Mouse (Mus musculus) layer of hippocampus, postnatal 25 days (tissue): ENCODE measurements around the gene Slc7a7. TPM values are rescaled to one million over a fixed set of nuclear protein-coding genes. Genes with fewer than 3 reads are reported as not detected.

ENCODE experiments used
- DNase-seq, 2 experiments: peaks; one replicate each; pipeline ENCODE4 v3.0.0; 2022; ENCODE audit warnings: mixed read lengths in 2 of 2, low spot score in 1 of 2; ENCODE audit errors: extremely low spot score in 1 of 2
- total RNA-seq, 2 experiments: library from RNA; stranded (reverse); gene quantifications; 2 replicates each; pipeline ENCODE4 v1.2.3; 2021

Gene Slc7a7
- total RNA-seq, 2 experiments from 2014 or later: 1.5 to 1.9 TPM

DNA sequence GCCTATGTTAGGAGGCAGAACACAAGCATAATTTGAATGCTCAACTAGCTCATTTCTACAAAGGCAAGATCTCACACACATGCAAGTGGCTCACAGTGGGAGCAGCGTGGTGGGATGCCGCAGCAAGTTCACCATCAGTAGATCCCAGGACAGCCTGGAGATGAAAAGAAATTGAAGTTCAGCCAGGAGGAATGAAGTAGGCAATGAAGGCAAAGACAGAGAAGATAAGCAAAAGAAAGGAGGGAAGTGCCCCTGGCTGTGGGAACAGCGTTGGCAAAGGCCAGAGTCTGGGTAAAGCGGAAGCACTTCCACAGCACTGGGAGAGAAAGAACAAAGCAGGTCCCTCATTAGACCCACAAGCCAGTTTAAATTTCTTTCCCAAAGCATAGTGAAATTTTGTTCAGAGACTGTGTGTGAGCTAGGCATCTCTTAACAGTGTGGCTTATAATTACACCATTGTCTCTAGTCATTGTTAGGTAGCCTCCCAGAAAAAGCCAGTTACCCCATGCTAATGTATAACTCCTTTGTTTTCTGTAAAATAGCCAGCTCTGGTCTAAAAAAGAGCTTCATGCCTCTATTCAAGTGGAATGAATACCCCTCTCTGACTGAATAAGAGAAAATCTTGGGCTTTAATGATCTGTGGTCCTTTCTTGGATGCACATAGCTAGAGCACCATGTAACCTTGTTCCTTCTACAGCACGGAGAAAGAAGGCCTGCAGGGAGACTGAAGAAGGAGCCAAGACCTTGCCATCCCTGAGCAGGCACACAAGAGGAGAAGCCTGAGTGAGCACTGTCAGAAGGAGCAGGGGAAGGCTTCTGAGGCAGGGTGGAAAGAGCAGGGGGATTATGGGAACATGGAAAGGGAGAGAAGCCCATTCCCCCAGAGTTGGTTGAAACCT lies 85.2 kb downstream of the Slc7a7 start:
- DNase-seq: no peak

DNA sequence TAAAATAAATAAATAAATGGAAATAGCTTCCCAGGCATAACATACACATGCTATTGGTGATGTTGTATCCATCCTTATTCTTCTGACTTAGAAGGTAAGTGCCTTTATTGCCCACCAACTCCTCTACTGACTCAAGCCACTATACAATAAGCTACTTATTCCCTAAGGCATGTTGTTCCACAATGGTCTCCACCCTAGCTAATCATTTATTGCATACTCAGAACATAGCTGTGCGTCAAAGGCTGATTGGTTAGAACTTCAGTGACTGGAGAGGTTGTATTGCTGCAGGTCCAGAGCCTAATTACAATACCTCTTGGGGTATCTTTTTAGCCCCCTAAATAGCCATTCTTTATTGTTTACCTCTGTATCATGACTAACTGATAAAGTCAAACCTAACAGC lies 86.4 kb downstream of the Slc7a7 start:
- DNase-seq: no peak

DNA sequence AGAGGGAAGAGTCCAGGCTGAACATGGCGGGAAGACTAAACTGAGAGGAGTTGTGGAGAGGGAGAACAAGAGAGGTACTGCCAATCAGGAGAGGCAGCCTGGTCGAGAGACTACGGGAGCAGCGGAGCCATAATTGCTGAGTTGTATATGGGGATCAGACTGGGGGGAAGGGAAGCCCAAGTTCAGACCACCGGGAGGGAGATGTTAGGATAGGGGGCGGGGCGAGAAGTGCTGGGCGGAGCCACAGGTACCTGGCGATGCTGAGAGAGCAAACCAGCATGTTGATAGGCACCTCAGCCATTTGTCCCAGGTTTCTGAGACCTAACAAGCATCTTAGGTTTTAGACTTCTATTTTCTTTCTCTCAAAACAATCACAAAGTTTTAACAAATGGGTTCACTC lies 88.4 kb downstream of the Slc7a7 start:
- DNase-seq: no peak

DNA sequence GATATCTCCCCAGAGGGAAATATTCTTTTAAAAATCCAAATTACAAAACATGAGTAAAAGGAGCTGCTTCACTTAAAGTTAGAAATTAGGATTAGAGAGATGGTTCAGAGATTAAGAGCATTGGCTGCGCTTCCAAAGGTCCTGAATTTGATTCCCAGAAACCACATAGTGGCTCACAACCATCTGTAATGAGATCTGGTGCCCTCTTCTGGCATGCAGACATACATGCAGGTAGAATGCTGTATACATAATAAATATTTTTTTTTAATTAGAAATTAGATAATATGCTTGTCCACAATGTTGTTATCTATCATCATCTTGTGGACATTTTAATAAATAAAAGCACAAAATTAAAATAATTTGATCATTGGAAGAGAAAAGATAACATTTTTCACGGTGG lies 89.0 kb downstream of the Slc7a7 start:
- no peak for DNase-seq

DNA sequence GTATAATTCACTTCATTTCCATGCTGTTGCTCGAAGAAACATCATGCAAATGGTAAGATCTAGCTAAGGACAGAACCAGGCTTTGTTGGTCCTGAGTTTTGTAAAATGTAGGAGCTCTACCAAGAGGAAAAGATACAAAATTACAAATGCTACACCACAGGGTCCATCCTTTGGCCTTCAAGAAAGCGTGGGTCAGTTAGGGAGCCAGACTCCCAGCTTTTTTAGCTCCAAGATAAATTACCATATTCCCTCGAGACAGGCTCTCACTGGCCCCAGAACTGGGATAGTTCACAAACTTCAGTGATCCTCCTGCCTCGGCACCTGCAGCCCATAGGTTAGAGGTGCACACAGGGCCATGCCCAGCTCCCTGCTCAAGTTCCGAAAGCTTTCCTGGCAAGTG lies 93.1 kb downstream of the Slc7a7 start:
- no peak for DNase-seq

DNA sequence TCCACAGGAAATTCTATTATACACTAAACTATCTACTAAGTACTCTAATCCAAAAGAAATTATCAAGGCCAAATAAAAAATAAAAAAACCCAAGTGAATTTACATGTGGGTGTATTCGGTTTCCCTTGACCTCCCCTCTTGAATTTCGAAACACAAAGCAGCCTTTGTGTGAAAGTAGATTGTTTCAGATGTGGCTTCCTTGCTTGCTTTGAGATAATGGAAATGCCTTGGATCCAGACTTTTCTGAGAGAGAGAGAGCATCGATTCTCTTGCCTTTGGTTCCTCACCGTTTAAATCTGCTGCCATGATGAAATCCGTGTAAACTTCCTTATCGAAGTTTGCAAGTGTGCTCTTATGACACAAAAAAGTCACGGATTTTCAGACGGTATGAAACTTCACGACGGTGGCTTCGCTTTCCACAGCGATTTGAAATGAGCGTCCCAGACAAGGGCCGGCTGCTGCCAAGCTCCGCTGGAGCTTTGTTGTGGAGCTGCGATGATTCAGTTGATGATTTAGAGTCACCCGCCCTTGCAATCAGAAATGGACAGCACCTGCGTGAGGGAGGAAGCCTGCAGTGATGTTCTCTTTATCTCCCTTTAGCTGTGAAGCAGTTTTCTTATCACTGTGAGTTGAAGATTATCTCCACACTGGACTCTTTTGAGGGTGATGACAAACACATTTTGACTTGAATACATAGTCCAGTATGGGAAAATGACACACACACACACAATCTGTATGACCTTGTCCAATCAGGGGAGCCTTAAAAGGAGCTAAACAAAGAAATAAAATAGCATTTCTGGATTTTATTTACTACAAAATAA lies 95.8 kb downstream of the Slc7a7 start:
- no peak for DNase-seq

Other genes starting within 250 kb of the Slc7a7 start
- gene Dad1, start 163.7 kb downstream of the Slc7a7 start, total RNA-seq: 100 to 1,000 TPM; 117 to 132 TPM
- 10 to 100 TPM; 60.2 to 64.3 TPM for gene Abhd4, start 163.6 kb downstream of the Slc7a7 start, total RNA-seq
- not detected for gene Olfr49, start 132.8 kb downstream of the Slc7a7 start, total RNA-seq
- gene Oxa1l, start 56.9 kb downstream of the Slc7a7 start, total RNA-seq: 10 to 100 TPM; 50.1 to 57.6 TPM
- gene Mrpl52, start 9.1 kb upstream of the Slc7a7 start, total RNA-seq: 100 to 1,000 TPM; 112 TPM
- gene Mmp14, start 13.8 kb upstream of the Slc7a7 start, total RNA-seq: 10 to 100 TPM; 15.8 to 21.2 TPM
- 10 to 100 TPM; 32.1 to 34.6 TPM for gene Lrp10, start 46.4 kb upstream of the Slc7a7 start, total RNA-seq
- gene Rem2, start 58.3 kb upstream of the Slc7a7 start, total RNA-seq: 10 to 100 TPM; 22.6 to 23.0 TPM
- 10 to 100 TPM; 53.6 to 61.4 TPM for gene Prmt5, start 99.7 kb upstream of the Slc7a7 start, total RNA-seq
- gene Haus4, start 136.8 kb upstream of the Slc7a7 start, total RNA-seq: 1 to 10 TPM; 2.4 to 3.9 TPM
- gene Ajuba, start 159.8 kb upstream of the Slc7a7 start, total RNA-seq: 1 to 10 TPM; 1.3 to 2.4 TPM
- gene 4931414P19Rik, start 188.2 kb upstream of the Slc7a7 start, total RNA-seq: 1 to 10 TPM; 5.4 to 8.4 TPM
- gene Psmb5, start 200.2 kb upstream of the Slc7a7 start, total RNA-seq: 100 to 1,000 TPM; 208 to 218 TPM
- under 1 TPM; 0.16 to 0.32 TPM for gene Psmb11, start 203.7 kb upstream of the Slc7a7 start, total RNA-seq
- not detected for gene Gm17606, start 223.2 kb upstream of the Slc7a7 start, total RNA-seq
- gene Cdh24, start 223.6 kb upstream of the Slc7a7 start, total RNA-seq: 10 to 100 TPM; 17.5 to 22.7 TPM